Mouse (Mus musculus): Measurements from ENCODE around the gene Arhgap11a. TPM values are rescaled to one million over a fixed set of nuclear protein-coding genes. Genes with fewer than 3 reads are reported as not detected.

Arhgap11a gene
- polyA plus RNA-seq, 1 experiment = 1.8 TPM

GRCm38 (mm10) chr2:113845081-113845480 is 3.4 kb downstream of the Arhgap11a start:
- no peak for TF ChIP-seq CTCF (IDR thresholded peaks at IDR 0.05; ENCODE audit: extremely low read depth, insufficient read depth, low read length)
- TF ChIP-seq POLR2A (IDR thresholded peaks at IDR 0.05; ENCODE audit: extremely low read depth, insufficient read depth, low read length) = no peak
- no peak overlapping the region for H3K27ac ChIP-seq (ENCODE audit: insufficient read depth, low read length)
- peaks cover 2% of the 10 kb centered on the region; the same call in 1 of the 2 replicates for H3K4me1 ChIP-seq (ENCODE audit: control insufficient read depth, insufficient read depth, low read length)
- no peak overlapping the region for H3K4me3 ChIP-seq (ENCODE audit: insufficient read depth, low read length)

- Histone ChIP-seq H3K27ac (ENCODE audit: insufficient read depth, low read length) (no peak overlapping the region), H3K4me3 (ENCODE audit: insufficient read depth, low read length) (no peak overlapping the region), H3K4me1 (ENCODE audit: control insufficient read depth, insufficient read depth, low read length) (no peaks in the 10 kb centered on the region)
- no peak for TF ChIP-seq CTCF (IDR thresholded peaks at IDR 0.05; ENCODE audit: extremely low read depth, insufficient read depth, low read length)
- TF ChIP-seq POLR2A (IDR thresholded peaks at IDR 0.05; ENCODE audit: extremely low read depth, insufficient read depth, low read length) = no peak
These were observed 6.6 kb downstream of the Arhgap11a start for GRCm38 (mm10) chr2:113841656-113842437.

GRCm38 (mm10) chr2:113839488-113839887 is 9.0 kb downstream of the Arhgap11a start:
- no peak overlapping the region for H3K27ac ChIP-seq (ENCODE audit: insufficient read depth, low read length)

GRCm38 (mm10) chr2:113835219-113835618 is 13.2 kb downstream of the Arhgap11a start:
- no peak for TF ChIP-seq CTCF (IDR thresholded peaks at IDR 0.05; ENCODE audit: extremely low read depth, insufficient read depth, low read length)
- no peak for TF ChIP-seq POLR2A (IDR thresholded peaks at IDR 0.05; ENCODE audit: extremely low read depth, insufficient read depth, low read length)
- Histone ChIP-seq H3K27ac (ENCODE audit: insufficient read depth, low read length) (no peak overlapping the region), H3K4me1 (ENCODE audit: control insufficient read depth, insufficient read depth, low read length) (no peaks in the 10 kb centered on the region), H3K4me3 (ENCODE audit: insufficient read depth, low read length) (no peak overlapping the region)

More at GRCm38 (mm10) chr2:113839488-113839887, 9.0 kb downstream of the Arhgap11a start:
- TF ChIP-seq POLR2A (IDR thresholded peaks at IDR 0.05; ENCODE audit: extremely low read depth, insufficient read depth, low read length) (no peak), CTCF (IDR thresholded peaks at IDR 0.05; ENCODE audit: extremely low read depth, insufficient read depth, low read length) (no peak)
- Histone ChIP-seq H3K4me3 (ENCODE audit: insufficient read depth, low read length) (no peak overlapping the region), H3K4me1 (ENCODE audit: control insufficient read depth, insufficient read depth, low read length) (no peaks in the 10 kb centered on the region)

GRCm38 (mm10) chr2:113828943-113829882 is 19.2 kb downstream of the Arhgap11a start, which contains the start of gene Scg5:
TSS of gene Scg5 (minus strand) at chr2:113829121.
- Histone ChIP-seq H3K4me3 (ENCODE audit: insufficient read depth, low read length) (peak within 1 kb of the TSS; percentile 70), H3K27ac (ENCODE audit: insufficient read depth, low read length) (peak within 1 kb of the TSS; percentile 62), H3K4me1 (ENCODE audit: control insufficient read depth, insufficient read depth, low read length) (peaks cover 8% of the 10 kb centered on the region; the same call in 1 of the 2 replicates)
- no peak for TF ChIP-seq CTCF (IDR thresholded peaks at IDR 0.05; ENCODE audit: extremely low read depth, insufficient read depth, low read length)
- TF ChIP-seq POLR2A (IDR thresholded peaks at IDR 0.05; ENCODE audit: extremely low read depth, insufficient read depth, low read length) = peak; percentile 96

- peak overlapping the region; percentile 70 for H3K4me3 ChIP-seq (ENCODE audit: insufficient read depth, low read length)
- TF ChIP-seq POLR2A (IDR thresholded peaks at IDR 0.05; ENCODE audit: extremely low read depth, insufficient read depth, low read length) (0 out of 2 replicates have a peak, but pooled peaks have one; percentile 13), CTCF (IDR thresholded peaks at IDR 0.05; ENCODE audit: extremely low read depth, insufficient read depth, low read length) (no peak)
- H3K4me1 ChIP-seq (ENCODE audit: control insufficient read depth, insufficient read depth, low read length) = peaks cover 8% of the 10 kb centered on the region; the same call in 1 of the 2 replicates
- H3K27ac ChIP-seq (ENCODE audit: insufficient read depth, low read length) = peak overlapping the region; percentile 62
These were observed 20.1 kb downstream of the Arhgap11a start for GRCm38 (mm10) chr2:113828086-113828942.

GRCm38 (mm10) chr2:113823909-113824308 is 24.6 kb downstream of the Arhgap11a start:
- TF ChIP-seq CTCF (IDR thresholded peaks at IDR 0.05; ENCODE audit: extremely low read depth, insufficient read depth, low read length) (peak; percentile 78), POLR2A (IDR thresholded peaks at IDR 0.05; ENCODE audit: extremely low read depth, insufficient read depth, low read length) (no peak)
- Histone ChIP-seq H3K27ac (ENCODE audit: insufficient read depth, low read length) (no peak overlapping the region), H3K4me3 (ENCODE audit: insufficient read depth, low read length) (no peak overlapping the region), H3K4me1 (ENCODE audit: control insufficient read depth, insufficient read depth, low read length) (peaks cover 13% of the 10 kb centered on the region)

GRCm38 (mm10) chr2:113822367-113822766 is 26.1 kb downstream of the Arhgap11a start:
- no peak for TF ChIP-seq CTCF (IDR thresholded peaks at IDR 0.05; ENCODE audit: extremely low read depth, insufficient read depth, low read length)
- no peak for TF ChIP-seq POLR2A (IDR thresholded peaks at IDR 0.05; ENCODE audit: extremely low read depth, insufficient read depth, low read length)
- Histone ChIP-seq H3K4me3 (ENCODE audit: insufficient read depth, low read length) (no peak overlapping the region), H3K4me1 (ENCODE audit: control insufficient read depth, insufficient read depth, low read length) (peaks cover 20% of the 10 kb centered on the region), H3K27ac (ENCODE audit: insufficient read depth, low read length) (no peak overlapping the region)
